Mouse (Mus musculus): ENCODE measurements around the gene Apol8. TPM values are rescaled to one million over a fixed set of nuclear protein-coding genes. Genes with fewer than 3 reads are reported as not detected.
"Not testable (repeated sequence)": the region's sequence is repeated elsewhere in the genome, so short reads cannot be mapped to it uniquely, and the experiment has no call there.

Gene Apol8
- polyA plus RNA-seq, 1 experiment from 2014 or later: not detected

DNA sequence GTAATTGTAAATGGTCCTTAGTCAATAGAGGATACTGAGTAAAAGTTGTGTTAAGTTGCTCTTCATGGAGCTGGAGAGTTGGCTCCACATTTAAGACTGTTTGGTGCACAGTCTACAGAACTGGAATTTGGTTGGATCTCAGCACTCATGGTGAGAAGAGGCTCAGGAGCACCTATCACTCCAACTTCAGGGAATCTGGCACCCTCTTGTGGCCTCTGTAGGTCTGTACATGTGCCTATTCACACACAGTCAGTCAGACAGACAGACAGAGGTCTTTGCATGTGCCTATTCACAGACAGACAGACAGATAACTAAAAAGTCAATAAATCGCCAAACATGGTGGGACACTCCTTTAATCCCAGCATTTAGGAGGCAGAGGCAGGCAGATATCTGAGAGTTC lies 6.3 kb downstream of the Apol8 start:
- Histone ChIP-seq H3K4me2 (ENCODE audit: low read length) (no peak overlapping the region), H3K27ac (ENCODE audit: low read depth) (no peak overlapping the region), H3K9me3 (ENCODE audit: control insufficient read depth, low read length) (no peaks in the 10 kb centered on the region), H3K36me3 (ENCODE audit: control insufficient read depth, insufficient read depth, low read length) (no peaks in the 10 kb centered on the region), H3K27me3 (replicated peaks; ENCODE audit: control insufficient read depth, insufficient read depth, low read length) (no peaks in the 10 kb centered on the region), H3K9ac (ENCODE audit: low read length) (no peak overlapping the region), H3K4me3 (ENCODE audit: low read depth, low read length) (no peak overlapping the region), H3K4me1 (replicated peaks; ENCODE audit: control insufficient read depth, insufficient read depth, low read length) (no peaks in the 10 kb centered on the region)
- no peak; the same call in 1 of the 2 replicates for ATAC-seq (replicated peaks; ENCODE audit: low FRiP score, low TSS enrichment, low read depth)
- DNase-seq (ENCODE audit: low spot score): no peak
- WGBS: 18% methylated on average over 1 of the region's 1 CpGs

DNA sequence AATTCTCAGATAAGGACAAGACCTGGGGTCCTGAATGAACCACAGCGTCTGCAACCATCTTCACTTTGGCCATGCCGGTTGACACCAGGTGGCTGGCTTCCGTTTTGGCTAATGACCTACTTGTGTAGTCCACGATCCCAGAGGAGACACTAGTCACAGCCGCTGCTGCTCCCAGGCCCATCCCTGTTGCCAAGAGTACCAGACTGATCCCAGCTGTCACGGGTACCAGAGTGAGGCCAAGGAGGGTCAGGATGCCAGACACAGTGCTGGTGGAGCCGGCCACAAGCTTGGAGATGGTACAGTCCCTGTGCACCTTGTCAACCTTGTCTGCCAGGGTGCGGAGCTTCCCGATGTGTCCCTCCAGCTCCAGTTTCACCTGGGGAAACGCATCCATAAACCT lies 7.1 kb downstream of the Apol8 start:
- Histone ChIP-seq H3K4me2 (ENCODE audit: low read length) (no peak overlapping the region), H3K4me1 (replicated peaks; ENCODE audit: control insufficient read depth, insufficient read depth, low read length) (no peaks in the 10 kb centered on the region), H3K4me3 (ENCODE audit: low read depth, low read length) (no peak overlapping the region), H3K9ac (ENCODE audit: low read length) (no peak overlapping the region), H3K27me3 (replicated peaks; ENCODE audit: control insufficient read depth, insufficient read depth, low read length) (no peaks in the 10 kb centered on the region), H3K9me3 (ENCODE audit: control insufficient read depth, low read length) (no peaks in the 10 kb centered on the region), H3K36me3 (ENCODE audit: control insufficient read depth, insufficient read depth, low read length) (no peaks in the 10 kb centered on the region), H3K27ac (ENCODE audit: low read depth) (no peak overlapping the region)
- DNase-seq (ENCODE audit: low spot score) (no peak), ATAC-seq (replicated peaks; ENCODE audit: low FRiP score, low TSS enrichment, low read depth) (no peak)
- 90% methylated on average over 10 of the region's 10 CpGs for WGBS

DNA sequence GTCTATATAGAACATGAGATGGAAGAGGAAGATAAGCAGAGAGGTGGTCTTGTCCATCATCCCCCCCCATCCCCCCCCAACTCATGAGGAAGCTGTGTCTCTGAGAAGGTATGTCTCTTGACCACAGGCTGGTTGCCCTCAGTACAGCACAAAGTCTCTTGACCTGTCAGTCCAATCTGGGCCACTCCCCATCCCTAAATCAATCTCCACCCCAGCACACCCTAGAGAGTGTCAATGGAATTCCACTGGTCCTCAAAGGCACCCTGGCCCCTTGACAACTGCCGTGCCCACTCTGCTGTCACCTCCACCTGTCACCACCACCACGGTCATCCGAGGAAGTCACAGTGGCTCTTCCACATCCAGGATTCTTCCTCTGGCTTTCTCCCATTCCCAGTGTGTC lies 8.4 kb downstream of the Apol8 start:
- no peaks in the 10 kb centered on the region for H3K36me3 ChIP-seq (ENCODE audit: control insufficient read depth, insufficient read depth, low read length)
- H3K4me2 ChIP-seq (ENCODE audit: low read length): no peak overlapping the region
- no peak overlapping the region for H3K27ac ChIP-seq (ENCODE audit: low read depth)
- no peaks in the 10 kb centered on the region for H3K9me3 ChIP-seq (ENCODE audit: control insufficient read depth, low read length)
- H3K4me1 ChIP-seq (replicated peaks; ENCODE audit: control insufficient read depth, insufficient read depth, low read length): no peaks in the 10 kb centered on the region
- 81% methylated on average over 3 of the region's 3 CpGs for WGBS
- H3K27me3 ChIP-seq (replicated peaks; ENCODE audit: control insufficient read depth, insufficient read depth, low read length): no peaks in the 10 kb centered on the region
- no peak overlapping the region for H3K9ac ChIP-seq (ENCODE audit: low read length)
- no peak overlapping the region for H3K4me3 ChIP-seq (ENCODE audit: low read depth, low read length)
- no peak for ATAC-seq (replicated peaks; ENCODE audit: low FRiP score, low TSS enrichment, low read depth)
- DNase-seq (ENCODE audit: low spot score): no peak

DNA sequence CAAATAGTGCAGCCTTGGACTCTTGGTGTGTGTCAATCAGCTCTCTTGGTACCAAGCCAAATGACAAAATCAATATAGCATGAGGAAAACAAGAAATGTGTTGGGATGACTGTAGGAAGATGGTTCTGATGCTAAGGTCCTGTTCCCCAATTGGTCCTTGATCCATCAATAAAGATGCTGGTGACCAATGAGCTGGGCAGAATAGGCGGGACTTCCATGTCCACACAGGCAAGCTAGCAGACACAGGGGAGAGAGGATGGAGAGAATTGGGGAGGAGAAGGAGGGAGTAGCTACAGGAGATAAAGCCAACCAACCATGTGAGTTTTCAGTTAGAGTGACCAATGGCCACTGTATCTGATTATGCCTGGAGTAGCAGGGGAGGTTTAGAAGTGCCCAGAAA lies 10.5 kb downstream of the Apol8 start:
- H3K27me3 ChIP-seq (replicated peaks; ENCODE audit: control insufficient read depth, insufficient read depth, low read length): no peaks in the 10 kb centered on the region
- no peak overlapping the region for H3K4me2 ChIP-seq (ENCODE audit: low read length)
- H3K4me1 ChIP-seq (replicated peaks; ENCODE audit: control insufficient read depth, insufficient read depth, low read length): no peaks in the 10 kb centered on the region
- H3K27ac ChIP-seq (ENCODE audit: low read depth): no peak overlapping the region
- H3K4me3 ChIP-seq (ENCODE audit: low read depth, low read length): no peak overlapping the region
- H3K9me3 ChIP-seq (ENCODE audit: control insufficient read depth, low read length): no peaks in the 10 kb centered on the region
- H3K9ac ChIP-seq (ENCODE audit: low read length): no peak overlapping the region
- 100% methylated on average over 1 of the region's 1 CpGs for WGBS
- DNase-seq (ENCODE audit: low spot score) (no peak), ATAC-seq (replicated peaks; ENCODE audit: low FRiP score, low TSS enrichment, low read depth) (no peak)
- no peaks in the 10 kb centered on the region for H3K36me3 ChIP-seq (ENCODE audit: control insufficient read depth, insufficient read depth, low read length)

DNA sequence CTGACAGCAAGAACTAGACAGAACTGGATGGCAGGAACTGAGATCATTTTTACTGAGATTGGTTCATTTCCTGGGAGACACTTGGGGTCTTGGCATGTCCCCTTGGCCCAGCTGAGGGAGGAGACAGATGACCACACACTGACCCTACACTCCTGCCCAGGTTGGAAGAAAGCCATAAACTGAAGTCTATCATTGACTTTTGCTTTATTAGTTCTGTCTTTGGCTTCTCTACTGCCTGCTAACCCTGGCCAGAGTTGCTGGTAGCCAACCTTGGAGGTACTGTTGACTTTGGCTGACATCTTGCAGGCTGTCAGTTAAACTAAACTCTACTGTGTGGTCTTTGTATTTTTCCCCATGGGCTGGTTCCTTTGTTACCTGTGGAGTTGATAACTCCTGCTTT lies 11.7 kb downstream of the Apol8 start:
- no peak for ATAC-seq (replicated peaks; ENCODE audit: low FRiP score, low TSS enrichment, low read depth)
- no peak overlapping the region for H3K9ac ChIP-seq (ENCODE audit: low read length)
- H3K27me3 ChIP-seq (replicated peaks; ENCODE audit: control insufficient read depth, insufficient read depth, low read length): no peaks in the 10 kb centered on the region
- H3K4me3 ChIP-seq (ENCODE audit: low read depth, low read length): no peak overlapping the region
- no peaks in the 10 kb centered on the region for H3K9me3 ChIP-seq (ENCODE audit: control insufficient read depth, low read length)
- H3K27ac ChIP-seq (ENCODE audit: low read depth): no peak overlapping the region
- H3K36me3 ChIP-seq (ENCODE audit: control insufficient read depth, insufficient read depth, low read length): no peaks in the 10 kb centered on the region
- DNase-seq (ENCODE audit: low spot score): no peak
- H3K4me1 ChIP-seq (replicated peaks; ENCODE audit: control insufficient read depth, insufficient read depth, low read length): no peaks in the 10 kb centered on the region
- H3K4me2 ChIP-seq (ENCODE audit: low read length): no peak overlapping the region

DNA sequence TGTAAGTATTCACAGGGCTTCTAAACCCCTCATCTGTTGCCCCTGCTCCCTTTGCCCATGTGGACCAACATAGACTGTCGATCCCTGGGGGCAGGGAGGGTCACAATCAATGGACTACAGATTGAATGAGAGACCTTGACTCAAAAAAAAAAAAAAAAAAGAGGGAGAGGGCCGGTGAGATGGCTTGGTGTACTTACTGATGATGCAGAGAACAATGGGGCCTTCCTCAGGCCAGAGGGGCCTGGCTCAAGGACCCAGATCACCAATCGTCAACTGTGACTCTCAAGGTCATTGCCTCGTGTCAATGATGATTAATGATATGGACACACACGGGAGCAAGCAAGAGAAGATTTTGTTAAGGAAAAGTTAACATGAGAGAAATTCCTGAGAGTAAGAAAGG lies 12.2 kb downstream of the Apol8 start:
- Histone ChIP-seq H3K27me3 (replicated peaks; ENCODE audit: control insufficient read depth, insufficient read depth, low read length) (no peaks in the 10 kb centered on the region), H3K4me3 (ENCODE audit: low read depth, low read length) (no peak overlapping the region), H3K9ac (ENCODE audit: low read length) (no peak overlapping the region), H3K9me3 (ENCODE audit: control insufficient read depth, low read length) (no peaks in the 10 kb centered on the region), H3K4me2 (ENCODE audit: low read length) (no peak overlapping the region), H3K27ac (ENCODE audit: low read depth) (no peak overlapping the region), H3K4me1 (replicated peaks; ENCODE audit: control insufficient read depth, insufficient read depth, low read length) (no peaks in the 10 kb centered on the region), H3K36me3 (ENCODE audit: control insufficient read depth, insufficient read depth, low read length) (no peaks in the 10 kb centered on the region)
- no peak for DNase-seq (ENCODE audit: low spot score)
- WGBS: 30% methylated on average over 5 of the region's 5 CpGs
- no peak for ATAC-seq (replicated peaks; ENCODE audit: low FRiP score, low TSS enrichment, low read depth)

DNA sequence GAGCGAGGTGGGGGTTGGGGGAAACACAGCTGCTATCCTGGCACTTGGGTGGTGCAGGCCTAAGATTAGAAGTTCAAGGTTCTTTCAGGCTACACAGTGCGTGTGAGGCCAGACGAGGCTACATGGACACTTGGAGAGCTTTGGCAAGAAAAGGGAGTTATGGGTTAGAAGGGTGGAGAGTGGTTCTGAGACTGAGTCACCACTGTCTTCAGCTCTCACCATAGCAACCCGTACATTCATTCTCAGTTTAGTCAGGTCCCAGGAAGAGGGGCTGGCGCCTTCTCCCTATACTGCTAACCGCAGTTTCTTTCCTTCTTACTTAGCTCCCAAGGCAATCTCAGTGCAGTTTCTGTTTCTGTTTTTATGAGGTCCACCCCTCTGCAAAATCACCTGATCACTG lies 15.2 kb downstream of the Apol8 start:
- not testable (repeated sequence) for H3K9ac ChIP-seq (ENCODE audit: low read length); H3K4me3 ChIP-seq (ENCODE audit: low read depth, low read length); H3K27me3 ChIP-seq (replicated peaks; ENCODE audit: control insufficient read depth, insufficient read depth, low read length); H3K4me1 ChIP-seq (replicated peaks; ENCODE audit: control insufficient read depth, insufficient read depth, low read length); H3K9me3 ChIP-seq (ENCODE audit: control insufficient read depth, low read length); H3K36me3 ChIP-seq (ENCODE audit: control insufficient read depth, insufficient read depth, low read length); DNase-seq (ENCODE audit: low spot score); H3K27ac ChIP-seq (ENCODE audit: low read depth); ATAC-seq (replicated peaks; ENCODE audit: low FRiP score, low TSS enrichment, low read depth); H3K4me2 ChIP-seq (ENCODE audit: low read length)
- WGBS: 81% methylated on average over 6 of the region's 6 CpGs

DNA sequence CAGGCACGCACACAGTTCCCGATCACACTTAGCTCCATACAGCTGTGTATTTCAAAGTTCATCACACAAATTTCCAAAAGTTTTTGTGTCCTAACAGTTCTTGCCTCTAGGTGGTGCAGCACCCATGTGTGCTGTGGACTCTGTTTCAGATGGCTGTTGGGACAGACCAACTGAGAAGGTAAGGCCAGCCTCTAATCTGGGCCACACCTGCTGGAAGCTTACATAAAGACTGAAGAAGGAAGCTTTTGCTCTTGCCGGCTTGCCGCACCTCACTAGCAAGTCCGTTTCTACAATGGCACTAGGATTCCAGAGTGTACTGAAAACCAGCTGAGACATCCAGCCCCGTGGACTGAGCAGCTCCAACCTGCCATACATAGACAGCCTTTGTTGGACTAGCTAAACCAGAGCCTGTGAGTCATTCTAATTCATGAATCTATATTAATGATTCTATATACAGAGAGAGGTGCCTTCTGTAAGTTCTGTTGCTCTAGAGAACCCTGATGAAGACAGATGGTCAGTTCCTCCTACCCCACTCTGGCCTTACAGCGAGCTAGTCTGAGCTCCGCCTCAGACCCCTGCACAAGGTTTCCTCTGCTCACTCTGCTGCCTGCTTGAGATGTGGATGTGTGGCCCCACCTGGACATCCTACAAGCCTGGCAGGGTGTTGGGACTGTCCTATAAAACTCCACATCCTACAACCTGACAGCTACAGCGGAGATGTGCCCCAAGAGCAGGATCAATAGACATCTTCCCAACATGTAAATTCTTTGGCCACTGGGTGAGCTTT lies 16.1 kb downstream of the Apol8 start:
- H3K4me3 ChIP-seq (ENCODE audit: low read depth, low read length): no peak overlapping the region
- ATAC-seq (replicated peaks; ENCODE audit: low FRiP score, low TSS enrichment, low read depth): no peak
- no peak for DNase-seq (ENCODE audit: low spot score)

DNA sequence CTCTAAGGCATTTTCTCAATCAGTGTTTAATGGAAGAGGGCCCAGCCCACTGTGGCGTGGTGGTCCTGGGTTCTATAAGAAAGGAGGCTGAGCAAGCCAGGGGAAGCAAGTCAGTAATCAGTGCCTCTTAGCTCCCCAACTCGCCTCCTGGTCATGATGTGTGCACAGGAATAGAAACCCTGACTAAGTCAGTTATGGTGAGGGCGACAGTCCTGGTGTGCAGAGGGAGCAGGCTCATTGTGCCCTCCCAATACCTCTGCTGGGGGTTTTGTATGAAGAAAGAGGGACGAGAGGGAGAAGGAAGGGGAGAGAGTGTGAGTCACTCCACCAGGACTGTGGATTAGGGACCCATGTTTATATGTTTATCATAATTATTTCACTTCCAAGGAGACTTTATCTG lies 22.9 kb downstream of the Apol8 start:
- WGBS: 63% methylated on average over 4 of the region's 4 CpGs
- DNase-seq (ENCODE audit: low spot score): not testable (repeated sequence)

More for the DNA sequence above, 16.1 kb downstream of the Apol8 start:
- Histone ChIP-seq H3K9ac (ENCODE audit: low read length) (no peak overlapping the region), H3K27me3 (replicated peaks; ENCODE audit: control insufficient read depth, insufficient read depth, low read length) (no peaks in the 10 kb centered on the region), H3K4me1 (replicated peaks; ENCODE audit: control insufficient read depth, insufficient read depth, low read length) (no peaks in the 10 kb centered on the region), H3K27ac (ENCODE audit: low read depth) (no peak overlapping the region), H3K9me3 (ENCODE audit: control insufficient read depth, low read length) (no peaks in the 10 kb centered on the region), H3K36me3 (ENCODE audit: control insufficient read depth, insufficient read depth, low read length) (no peaks in the 10 kb centered on the region), H3K4me2 (ENCODE audit: low read length) (no peak overlapping the region)
- WGBS: 67% methylated on average over 9 of the region's 9 CpGs

More for the DNA sequence above, 22.9 kb downstream of the Apol8 start:
- H3K4me2 ChIP-seq (ENCODE audit: low read length); H3K9ac ChIP-seq (ENCODE audit: low read length); H3K36me3 ChIP-seq (ENCODE audit: control insufficient read depth, insufficient read depth, low read length); H3K27ac ChIP-seq (ENCODE audit: low read depth); ATAC-seq (replicated peaks; ENCODE audit: low FRiP score, low TSS enrichment, low read depth); H3K4me3 ChIP-seq (ENCODE audit: low read depth, low read length); H3K4me1 ChIP-seq (replicated peaks; ENCODE audit: control insufficient read depth, insufficient read depth, low read length); H3K27me3 ChIP-seq (replicated peaks; ENCODE audit: control insufficient read depth, insufficient read depth, low read length); H3K9me3 ChIP-seq (ENCODE audit: control insufficient read depth, low read length): not testable (repeated sequence)
